Mouse (Mus musculus) Patski (cell line): ENCODE results near the gene Vwa8. TPM values are rescaled to one million over a fixed set of nuclear protein-coding genes. Genes with fewer than 3 reads are reported as not detected.

ENCODE experiments used
- ATAC-seq: fragments of 100-300 bp; one replicate; pipeline ENCODE4 v1.8.0; 2021
- CTCF ChIA-PET: fragments of 350-600 bp; sonication (Branson Sonifier 250); formaldehyde crosslinking; loops from one replicate; lab custom pipeline; 2022; ENCODE audit warnings: inconsistent platforms; lab: Charles Lee
- POLR2A ChIA-PET: fragments of 350-600 bp; sonication (Branson Sonifier 250); formaldehyde crosslinking; loops from one replicate; lab custom pipeline; 2022; ENCODE audit warnings: antibody characterized with exemption, inconsistent platforms; lab: Charles Lee
- DNase-seq: peaks from one replicate; pipeline ENCODE4 v3.0.0-alpha.2; 2011; ENCODE audit warnings: low read depth, low spot score
- H3K27me3 ChIP-seq: fragments of 371-371 bp; one replicate; pipeline ENCODE4 v1.5.1; 2021
- CTCF ChIP-seq: fragments of 100-300 bp; IDR thresholded peaks from one replicate; pipeline ENCODE4 v1.5.1; 2021
- in situ Hi-C: fragments of 300-500 bp; cut with MboI; formaldehyde crosslinking; loops from 3 replicates; pipeline ENCODE4 v1.11.1; 2018; ENCODE audit warnings: low pct_unique_long_range_greater_than_20kb, mixed read lengths
- polyA plus RNA-seq: library from polyadenylated mRNA; unstranded; gene quantifications from one replicate; pipeline ENCODE4 v1.2.3, GENCODE M21; 2021

The Vwa8 gene
- polyA plus RNA-seq, 1 experiment from 2014 or later: 49.9 TPM

DNA sequence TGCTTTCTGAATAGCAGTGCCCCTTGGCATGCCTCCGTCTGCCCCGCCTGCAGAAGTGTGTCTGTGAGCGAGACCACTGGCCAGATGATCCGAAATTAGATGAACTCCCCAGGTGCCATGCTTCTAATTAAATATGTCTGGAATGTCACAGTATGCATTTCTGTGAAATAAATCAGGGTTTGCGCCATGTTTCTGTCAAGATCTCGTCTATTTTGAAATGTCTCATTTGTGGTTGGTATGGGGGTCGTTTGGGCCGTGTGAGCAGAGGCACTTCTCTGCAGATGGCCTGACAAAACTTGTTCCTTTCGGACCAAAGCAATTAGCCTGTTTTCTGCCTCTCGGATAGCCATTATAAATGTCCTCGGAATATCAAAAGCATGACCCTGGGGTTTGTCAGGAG lies 306.1 kb downstream of the Vwa8 start:
- DNase-seq (no peak), ATAC-seq (no peak)
- in situ Hi-C loops: no loop called here
- ChIA-PET CTCF (interaction anchor here (2.2 kb wide), 1 partner anchor 11 kb away, joined by 5 read pairs; no protein-coding TSS in a partner anchor), POLR2A (no interaction called here)
- TF ChIP-seq CTCF: no peak
- no peaks in the 10 kb centered on the region for H3K27me3 ChIP-seq

DNA sequence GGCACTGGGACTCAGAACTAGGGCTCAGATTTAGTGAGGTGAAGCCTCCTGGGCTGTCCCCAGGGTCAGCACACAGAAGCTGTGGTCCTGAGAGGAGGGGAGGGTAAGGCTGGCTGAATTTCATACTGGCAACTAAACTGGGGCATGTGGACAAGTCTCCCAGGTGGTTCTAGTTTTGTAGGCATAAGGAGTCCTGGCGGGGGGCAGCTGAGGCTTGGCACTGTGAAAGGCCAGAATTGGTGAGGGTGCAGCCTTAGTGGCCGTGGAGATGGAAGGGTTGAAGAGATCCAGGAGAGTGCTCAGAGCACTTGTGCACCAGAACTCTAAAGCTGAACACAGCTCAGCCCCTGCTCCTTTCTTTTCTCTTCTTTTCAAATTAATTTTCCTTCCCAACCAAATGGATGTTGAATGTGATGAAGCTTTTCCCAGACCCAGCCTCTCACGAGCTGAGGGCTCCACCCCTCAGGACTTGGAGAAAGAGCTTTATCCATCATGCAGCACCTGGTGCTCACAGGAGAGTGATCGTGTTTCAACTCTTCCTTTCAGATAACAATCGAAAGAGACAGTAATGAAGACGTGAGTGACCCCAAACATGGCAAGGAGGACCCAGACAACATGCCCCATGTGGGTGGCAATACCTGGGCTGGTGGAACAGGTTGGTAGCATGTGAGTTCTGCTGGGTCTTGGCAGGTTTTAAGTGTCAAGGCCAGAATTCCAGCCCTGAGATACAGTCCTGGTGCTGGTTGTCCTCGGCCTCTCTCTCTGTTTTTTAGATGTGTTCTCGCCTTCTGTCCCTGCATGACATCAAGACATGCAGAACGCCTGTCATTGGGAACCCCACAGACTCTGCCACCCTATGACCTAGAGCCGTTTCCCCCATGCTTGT lies 307.9 kb downstream of the Vwa8 start:
- no peak for ATAC-seq
- no peak for DNase-seq
- TF ChIP-seq CTCF: no peak
- in situ Hi-C loops: no loop called here
- ChIA-PET POLR2A (no interaction called here), CTCF (interaction anchor here (0.9 to 2.2 kb wide), 3 partner anchors 13 to 164 kb away, joined by 3 to 5 read pairs (median 3); no protein-coding TSS in a partner anchor)
- no peaks in the 10 kb centered on the region for H3K27me3 ChIP-seq

DNA sequence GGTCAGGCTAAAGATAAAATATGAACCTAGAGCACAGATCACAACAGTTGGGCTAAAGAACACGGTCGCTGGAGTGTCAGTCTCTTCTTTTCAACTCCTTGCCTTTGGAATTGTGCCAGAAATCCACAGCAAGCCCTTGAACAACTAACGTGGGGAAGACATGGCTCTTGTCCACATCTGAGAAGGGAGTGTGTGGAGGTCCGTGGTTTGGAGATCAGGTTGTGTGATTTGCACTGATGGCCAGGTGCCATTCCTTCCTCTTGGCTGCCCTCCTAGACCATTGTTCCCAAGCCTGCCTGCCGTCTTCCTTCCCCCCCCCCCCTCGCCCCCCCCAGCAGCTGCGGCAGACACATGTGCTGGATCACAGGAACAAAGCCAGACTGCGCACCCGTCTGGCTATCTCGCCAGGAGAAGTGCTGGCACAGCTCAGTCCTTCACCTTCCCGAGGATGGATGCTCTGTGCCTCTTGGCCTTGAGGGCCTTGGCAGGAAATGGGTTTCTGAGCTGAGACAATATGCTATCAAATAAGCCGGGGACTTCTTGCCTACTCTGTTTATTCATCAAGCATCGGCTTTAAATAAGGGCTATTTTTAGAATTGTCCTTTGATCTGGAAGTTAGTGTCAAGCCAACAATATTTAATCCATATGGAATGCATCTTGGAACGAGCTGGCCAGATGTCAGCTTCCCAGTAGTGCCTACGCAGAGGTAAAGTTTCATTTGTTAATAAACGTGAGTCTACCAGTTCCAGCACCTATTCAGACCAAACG lies 308.8 kb downstream of the Vwa8 start:
- no peaks in the 10 kb centered on the region for H3K27me3 ChIP-seq
- TF ChIP-seq CTCF: no peak
- DNase-seq: no peak
- in situ Hi-C loops: no loop called here
- ATAC-seq: no peak
- ChIA-PET POLR2A (interaction anchor here (0.6 kb wide), 1 partner anchor 14 kb away, joined by 3 read pairs; no protein-coding TSS in a partner anchor), CTCF (interaction anchor here (0.8 kb wide), 1 partner anchor 22 kb away, joined by 3 read pairs; no protein-coding TSS in a partner anchor)

DNA sequence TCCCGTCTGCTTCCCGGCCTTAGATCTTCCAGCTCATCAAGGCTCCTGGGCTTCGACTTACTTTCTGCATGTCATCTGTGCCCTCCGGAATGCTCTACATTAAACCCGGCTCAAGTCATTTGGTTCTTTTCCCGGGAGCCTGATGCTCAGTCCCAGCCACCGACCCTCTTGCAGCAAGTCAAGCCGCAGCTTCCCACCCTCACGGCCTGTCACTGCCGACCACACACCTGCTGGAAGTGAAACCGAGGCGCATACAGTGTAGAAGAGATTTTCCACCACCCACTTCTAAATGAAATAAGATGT lies 309.3 kb downstream of the Vwa8 start:
- ATAC-seq (no peak), DNase-seq (no peak)
- no peaks in the 10 kb centered on the region for H3K27me3 ChIP-seq
- ChIA-PET CTCF (interaction anchor here (0.8 to 1.3 kb wide), 3 partner anchors 13 to 24 kb away, joined by 3 to 5 read pairs (median 3); no protein-coding TSS in a partner anchor), POLR2A (interaction anchor here (0.6 to 1.0 kb wide), 2 partner anchors 15 to 98 kb away, joined by 3 read pairs; no protein-coding TSS in a partner anchor)
- in situ Hi-C loops: no loop called here
- TF ChIP-seq CTCF: no peak

DNA sequence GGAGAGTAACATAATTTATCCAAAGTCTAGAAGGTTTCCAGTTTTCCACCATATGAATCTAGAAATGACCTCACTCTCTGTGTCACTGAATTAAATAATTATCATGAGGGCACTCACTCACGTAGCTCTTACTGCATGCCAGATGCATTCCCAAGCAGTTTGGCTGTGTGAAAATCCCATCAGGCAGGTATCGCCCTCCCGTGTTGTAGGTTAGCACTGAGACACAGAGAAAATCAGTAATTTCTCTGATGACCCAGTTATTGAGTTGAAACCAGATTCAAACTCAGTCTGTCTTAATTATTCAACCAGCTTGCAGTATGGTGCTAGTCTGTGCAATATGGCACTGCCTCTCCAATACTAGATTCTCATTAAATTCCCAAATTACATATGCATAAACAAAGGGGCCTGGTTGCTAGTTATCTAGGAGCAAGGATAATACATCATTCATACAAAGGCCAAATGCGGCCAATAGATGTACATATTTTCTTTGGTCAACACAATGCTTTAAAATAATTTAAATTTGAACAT lies 309.9 kb downstream of the Vwa8 start:
- CTCF ChIA-PET: interaction anchor here (1.2 to 1.3 kb wide), 2 partner anchors 14 to 25 kb away, joined by 3 to 5 read pairs; no protein-coding TSS in a partner anchor
- POLR2A ChIA-PET: interaction anchor here (1.0 kb wide), 1 partner anchor 97 kb away, joined by 3 read pairs; no protein-coding TSS in a partner anchor
- in situ Hi-C loops: no loop called here
- no peak for TF ChIP-seq CTCF
- no peaks in the 10 kb centered on the region for H3K27me3 ChIP-seq
- DNase-seq (no peak), ATAC-seq (no peak)

DNA sequence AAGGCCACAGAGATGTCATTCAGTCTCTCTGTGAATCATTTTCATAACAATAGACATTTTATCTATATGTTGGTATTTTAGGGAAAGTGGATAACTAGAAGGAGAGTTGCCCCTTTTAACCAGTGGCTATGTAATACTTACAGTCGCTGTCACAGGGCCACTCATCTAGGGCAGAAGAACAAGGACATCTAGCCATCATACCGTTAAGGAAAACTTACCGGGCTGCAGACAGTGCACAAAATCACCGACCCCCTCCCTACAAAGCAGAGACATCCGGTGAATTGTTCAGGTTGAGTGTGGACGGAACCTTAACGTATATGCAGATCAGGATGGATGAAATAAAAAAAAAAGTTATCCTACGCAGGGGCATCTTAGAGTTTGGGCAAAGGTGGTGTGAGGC lies 310.6 kb downstream of the Vwa8 start:
- in situ Hi-C loops: no loop called here
- no peaks in the 10 kb centered on the region for H3K27me3 ChIP-seq
- POLR2A ChIA-PET: no interaction called here
- CTCF ChIA-PET: interaction anchor here (1.2 to 1.3 kb wide), 2 partner anchors 14 to 26 kb away, joined by 3 to 5 read pairs; no protein-coding TSS in a partner anchor
- no peak for TF ChIP-seq CTCF
- DNase-seq: no peak
- no peak for ATAC-seq

DNA sequence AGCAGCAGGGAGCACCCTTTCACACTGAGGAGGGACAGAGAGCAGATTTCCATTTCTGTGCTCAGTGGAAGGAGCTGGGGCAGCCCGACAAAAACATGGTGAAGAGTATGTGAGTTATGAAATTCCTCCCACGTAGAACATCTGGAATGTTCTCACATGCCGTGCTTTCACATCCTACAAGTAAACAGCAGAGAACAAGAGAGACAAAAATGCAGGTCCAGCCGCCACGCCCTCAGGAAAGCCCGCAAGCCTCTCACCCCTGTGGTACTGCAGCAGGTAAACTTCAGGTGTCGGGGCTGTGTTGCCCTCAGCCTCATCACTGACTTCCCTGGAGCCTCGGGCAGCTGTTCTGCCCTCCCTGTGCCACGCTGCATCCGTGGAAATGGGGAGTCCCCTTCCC lies 311.6 kb downstream of the Vwa8 start:
- TF ChIP-seq CTCF: no peak
- DNase-seq (no peak), ATAC-seq (no peak)
- POLR2A ChIA-PET: no interaction called here
- no peaks in the 10 kb centered on the region for H3K27me3 ChIP-seq
- CTCF ChIA-PET: no interaction called here
- in situ Hi-C loops: no loop called here

DNA sequence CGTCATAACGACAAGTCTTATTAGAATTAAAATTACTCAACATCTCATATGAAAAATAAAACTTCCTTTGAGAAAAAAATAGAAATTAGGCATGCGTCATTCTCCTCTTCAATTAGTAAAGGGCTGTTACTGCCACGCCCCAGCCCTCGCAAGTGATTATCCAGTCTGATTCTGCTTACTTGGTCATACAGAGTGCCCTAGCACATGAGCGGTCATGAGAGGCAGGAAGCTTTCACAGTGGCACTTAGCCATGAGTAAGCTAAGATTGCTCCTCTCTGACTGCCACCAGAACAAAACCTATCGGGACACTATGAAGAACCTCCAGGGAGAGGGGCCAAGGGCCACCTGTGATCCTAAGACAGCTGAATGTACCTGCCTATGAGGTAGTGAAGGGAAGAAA lies 312.1 kb downstream of the Vwa8 start:
- H3K27me3 ChIP-seq: no peaks in the 10 kb centered on the region
- ATAC-seq (no peak), DNase-seq (no peak)
- in situ Hi-C loops: no loop called here
- no peak for TF ChIP-seq CTCF
- ChIA-PET CTCF (no interaction called here), POLR2A (no interaction called here)

DNA sequence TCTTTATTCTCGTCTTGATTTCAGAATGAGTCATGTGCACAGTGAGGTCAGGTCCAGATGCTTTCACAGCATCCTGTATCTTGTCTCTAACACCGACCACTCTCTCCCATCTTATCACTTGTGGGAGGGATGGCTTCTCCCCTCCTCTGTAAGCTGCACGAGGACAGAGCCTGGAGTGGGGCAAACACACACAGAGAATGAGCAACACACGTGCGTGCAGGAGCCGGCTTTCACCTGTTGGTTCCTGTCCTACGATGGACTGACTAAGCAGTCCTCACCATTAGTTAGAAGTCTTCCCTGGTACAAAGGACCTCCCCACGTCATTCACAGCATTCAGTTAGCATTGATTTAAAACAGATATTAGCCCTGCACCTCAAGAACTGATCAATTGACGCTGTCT lies 312.9 kb downstream of the Vwa8 start:
- H3K27me3 ChIP-seq: no peaks in the 10 kb centered on the region
- TF ChIP-seq CTCF: no peak
- DNase-seq (no peak), ATAC-seq (no peak)
- POLR2A ChIA-PET: no interaction called here
- in situ Hi-C loops: no loop called here
- CTCF ChIA-PET: no interaction called here

DNA sequence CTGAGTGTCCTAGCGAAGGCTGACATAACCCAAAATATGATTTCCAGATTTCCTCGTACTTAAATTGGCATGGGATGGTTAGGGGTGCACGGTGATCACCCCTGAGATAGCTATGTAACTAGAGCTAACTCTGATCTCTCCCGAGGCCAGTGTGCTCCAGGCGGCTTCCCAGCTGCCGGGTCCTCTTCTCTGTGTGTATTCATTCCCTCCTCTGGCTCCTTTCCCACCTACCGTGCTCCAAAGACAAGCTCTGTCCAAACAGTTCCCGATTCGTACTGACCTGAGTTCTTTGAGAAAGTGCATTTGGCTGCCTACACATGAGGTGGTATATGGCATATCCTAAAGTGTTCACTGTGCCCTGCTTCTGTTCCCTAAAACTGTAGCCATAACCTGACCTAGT lies 313.8 kb downstream of the Vwa8 start:
- in situ Hi-C loops: no loop called here
- ChIA-PET POLR2A (no interaction called here), CTCF (interaction anchor here (1.6 kb wide), 2 partner anchors 13 to 16 kb away, joined by 3 to 4 read pairs; no protein-coding TSS in a partner anchor)
- ATAC-seq (no peak), DNase-seq (no peak)
- no peaks in the 10 kb centered on the region for H3K27me3 ChIP-seq
- TF ChIP-seq CTCF: no peak
